25 mouse cellular contexts compared by ENCODE assay signal in genomic region chr2:157810749-157811148, GRCm38 (mm10).
"Had no signal": no experiment of that assay in that cellular context is flagged by ENCODE, and none has a peak within 500 bp of the region (broad histone marks: within the 10 kb centered on the region; RNA-seq: fewer than 3 reads in every experiment).

No protein-coding gene starts in this region.

- H3K4me2 ChIP-seq: heart, embryonic 13.5 days; heart, embryonic 15.5 days; hindbrain, embryonic 12.5 days; hindbrain, embryonic 14.5 days; intestine, embryonic 15.5 days; limb, embryonic 12.5 days; liver, embryonic 11.5 days; liver, embryonic 13.5 days; liver, embryonic 15.5 days had no signal

- H3K9me3 ChIP-seq: heart, embryonic 13.5 days; heart, embryonic 15.5 days; hindbrain, embryonic 10.5 days; hindbrain, embryonic 12.5 days; intestine, embryonic 15.5 days; limb, embryonic 10.5 days; limb, embryonic 12.5 days; liver, embryonic 13.5 days; liver, embryonic 15.5 days had no signal

- H3K27ac ChIP-seq: heart, adult 2 months; heart, embryonic 13.5 days; heart, embryonic 15.5 days; hindbrain, embryonic 10.5 days; hindbrain, embryonic 12.5 days; hindbrain, embryonic 14.5 days; intestine, embryonic 15.5 days; layer of hippocampus, adult 2 months; left cerebral cortex, adult 2 months; limb, embryonic 10.5 days; limb, embryonic 12.5 days; liver, embryonic 13.5 days; liver, embryonic 15.5 days had no signal

- H3K4me1 ChIP-seq: intestine, embryonic 15.5 days had no signal

- H3K4me3 ChIP-seq: heart, adult 2 months; heart, embryonic 13.5 days; heart, embryonic 15.5 days; hindbrain, embryonic 10.5 days; hindbrain, embryonic 12.5 days; intestine, embryonic 15.5 days; layer of hippocampus, adult 2 months; left cerebral cortex, adult 2 months; limb, embryonic 10.5 days; limb, embryonic 12.5 days; liver, embryonic 13.5 days; liver, embryonic 15.5 days had no signal

- ATAC-seq: hindbrain, embryonic 16.5 days; inflammation-experienced regulatory T-cells, adult 6 months; intestine, embryonic 15.5 days; intestine, postnatal 0 days had no signal

- H3K27me3 ChIP-seq: hindbrain, embryonic 12.5 days; intestine, embryonic 15.5 days; limb, embryonic 12.5 days; liver, embryonic 13.5 days; liver, embryonic 15.5 days had no signal

- H3K9ac ChIP-seq: heart, embryonic 13.5 days; heart, embryonic 15.5 days; hindbrain, embryonic 12.5 days; hindbrain, embryonic 14.5 days; intestine, embryonic 15.5 days; limb, embryonic 12.5 days; liver, embryonic 13.5 days; liver, embryonic 15.5 days had no signal

- DNase-seq: gastrocnemius, postnatal 10 days; gastrocnemius, postnatal 36 days; heart, adult 2 months; heart, postnatal 4 days; kidney, adult 18-20 months; kidney, adult 8-10 months; kidney, postnatal 10 days; kidney, postnatal 4 days; liver; liver, embryonic 13.5 days had no signal
